Mouse (Mus musculus) CD8-positive naive resting alpha-beta T cell, adult 57 days (primary cell): ENCODE measurements around the gene Srcin1. TPM values are rescaled to one million over a fixed set of nuclear protein-coding genes. Genes with fewer than 3 reads are reported as not detected.

ENCODE experiments used
- total RNA-seq: library from RNA; stranded (reverse); gene quantifications from one replicate; pipeline ENCODE4 v1.2.4, GENCODE M21; 2023

Gene Srcin1
- not detected for total RNA-seq

DNA sequence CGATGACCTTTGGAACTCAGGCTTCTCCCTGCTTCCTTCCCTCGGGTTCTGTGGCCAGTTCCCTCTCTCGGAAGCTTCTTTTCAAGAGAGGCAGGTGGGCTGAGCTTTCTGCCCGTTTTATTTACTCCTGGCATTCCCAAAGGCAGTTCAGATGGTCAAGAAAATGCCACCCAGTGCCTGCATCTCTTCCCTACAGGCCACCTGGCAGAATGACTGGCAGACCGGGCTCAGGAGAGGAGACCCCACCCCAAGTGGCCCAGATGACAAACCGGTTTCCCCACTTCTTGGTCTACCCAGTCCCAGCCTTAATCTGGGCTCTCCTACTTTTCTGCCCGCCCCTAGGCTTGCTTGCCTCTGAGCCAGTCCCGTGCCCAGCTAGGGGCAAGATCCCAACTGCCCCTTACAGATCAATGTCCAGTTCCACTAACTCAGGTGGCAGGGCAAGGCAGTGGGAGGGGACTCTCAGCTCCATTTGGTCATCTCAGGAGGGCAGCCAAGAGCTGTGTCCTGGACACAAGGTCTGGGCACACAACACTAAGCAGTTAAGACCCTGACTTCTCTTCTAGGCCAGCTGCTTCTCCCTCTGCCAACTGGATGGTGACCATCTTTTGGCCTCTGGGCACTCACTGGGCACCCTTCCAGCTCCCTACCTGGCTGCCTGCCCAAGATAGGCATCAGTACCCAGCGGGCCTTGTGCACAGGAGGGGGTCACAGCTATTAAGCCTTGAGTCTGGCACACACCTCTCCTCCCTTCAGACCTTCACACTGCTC is at the start of gene Srcin1:
TSS of gene Srcin1 (minus strand) at position 51 of the 771 bp plus-strand sequence.

DNA sequence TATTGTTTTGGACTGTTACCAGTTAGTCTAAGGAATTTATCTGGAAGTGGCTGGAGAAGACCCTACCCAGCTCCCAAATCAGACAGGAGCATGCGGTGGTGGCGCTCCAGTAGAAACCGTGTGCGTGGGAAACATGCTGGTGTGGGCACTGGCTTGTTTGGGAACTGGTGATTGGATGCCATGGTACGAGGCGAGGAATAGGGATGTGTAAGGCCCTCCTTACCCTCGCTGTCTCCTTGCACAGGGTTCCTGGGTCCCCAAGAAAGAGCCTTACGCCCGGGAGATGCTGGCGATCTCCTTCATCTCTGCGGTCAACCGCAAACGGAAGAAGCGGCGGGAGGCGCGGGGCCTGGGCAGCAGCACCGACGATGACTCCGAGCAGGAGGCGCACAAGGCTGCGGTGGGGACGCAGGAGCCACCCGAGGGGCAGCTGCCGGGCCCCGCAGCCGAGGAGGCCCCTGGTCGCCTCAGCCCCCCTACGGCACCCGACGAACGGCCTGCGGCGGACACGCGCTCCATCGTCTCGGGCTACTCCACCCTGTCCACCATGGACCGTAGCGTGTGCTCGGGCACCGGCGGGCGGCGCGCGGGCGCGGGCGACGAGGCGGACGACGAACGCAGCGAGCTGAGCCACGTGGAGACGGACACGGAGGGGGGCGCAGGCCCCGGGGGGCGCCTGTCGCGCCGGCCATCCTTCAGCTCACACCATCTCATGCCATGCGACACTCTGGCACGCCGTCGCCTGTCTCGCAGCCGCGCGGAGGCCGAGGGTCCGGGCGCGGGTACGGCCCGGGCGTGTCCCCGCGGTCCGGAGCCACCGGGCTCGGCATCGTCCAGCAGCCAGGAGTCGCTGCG is 75.9 kb downstream of the Srcin1 start, which contains the start of gene 4933428G20Rik:
TSS of gene 4933428G20Rik (minus strand) at position 476 of the 855 bp plus-strand sequence.

Other genes starting within 250 kb of the Srcin1 start
- not detected for gene Gpr179, start 224.1 kb downstream of the Srcin1 start, total RNA-seq
- gene Socs7, start 213.6 kb downstream of the Srcin1 start, total RNA-seq, result 15.9 TPM
- gene Arhgap23, start 160.7 kb downstream of the Srcin1 start, total RNA-seq, result 0.67 TPM
- gene 4933428G20Rik, start 75.8 kb downstream of the Srcin1 start, total RNA-seq, result not detected
- 6.6 TPM for gene Epop, start 53.5 kb upstream of the Srcin1 start, total RNA-seq
- 192 TPM for gene Mllt6, start 87.2 kb upstream of the Srcin1 start, total RNA-seq
- 33.9 TPM for gene Cisd3, start 109.6 kb upstream of the Srcin1 start, total RNA-seq
- gene Pcgf2, start 124.3 kb upstream of the Srcin1 start, total RNA-seq, result 1.4 TPM
- gene Psmb3, start 127.2 kb upstream of the Srcin1 start, total RNA-seq, result 124 TPM
- gene Pip4k2b, start 168.5 kb upstream of the Srcin1 start, total RNA-seq, result 51.3 TPM
- gene Cwc25, start 190.4 kb upstream of the Srcin1 start, total RNA-seq, result 38.4 TPM
- gene 1700001P01Rik, start 199.7 kb upstream of the Srcin1 start, total RNA-seq, result 1.8 TPM
- 2,689 TPM for gene Rpl23, start 206.3 kb upstream of the Srcin1 start, total RNA-seq
- gene Lasp1, start 222.8 kb upstream of the Srcin1 start, total RNA-seq, result 132 TPM